Mouse (Mus musculus) megakaryocyte progenitor cell, adult 5-6 weeks (primary cell): ENCODE results near the gene Itga7. TPM values are rescaled to one million over a fixed set of nuclear protein-coding genes. Genes with fewer than 3 reads are reported as not detected.
"Not testable (repeated sequence)": the region's sequence is repeated elsewhere in the genome, so short reads cannot be mapped to it uniquely, and the experiment has no call there.

ENCODE experiments used
- ATAC-seq: replicated peaks from 2 replicates; pipeline ENCODE4 v1.8.0; 2016; ENCODE audit warnings: mild to moderate bottlenecking, moderate TSS enrichment, inconsistent platforms; ENCODE audit not compliant: poor library complexity
- total RNA-seq, 2 experiments: library from RNA; stranded (forward) in 1 of 2; stranded (reverse) in 1 of 2; fragments of 157-497, 149-512 nt in 1 of 2; fragments of 200-1000 nt in 1 of 2; gene quantifications; 2 replicates each; pipeline versions ENCODE4 v1.2.3 to v1.2.4; 2015 to 2017

Itga7 gene
- total RNA-seq, 2 experiments from 2014 or later, result 0.15 TPM; not detected in 1

GRCm38 (mm10) chr10:128977522-128978114, 44.0 kb downstream of the Itga7 start:
- ATAC-seq, result peak; percentile 98

GRCm38 (mm10) chr10:128980644-128981365, 47.2 kb downstream of the Itga7 start:
- no peak; the same call in 1 of the 2 replicates for ATAC-seq

- ATAC-seq, result not testable (repeated sequence)
These were observed 55.5 kb downstream of the Itga7 start, which contains the start of gene Olfr9 for GRCm38 (mm10) chr10:128989131-128989530. Gene Olfr9, plus strand, starts transcription at chr10:128989431.

- ATAC-seq, result peak; percentile 92
These were observed 56.7 kb downstream of the Itga7 start for GRCm38 (mm10) chr10:128990129-128990850.

- ATAC-seq, result peak; percentile 56
These were observed 57.4 kb downstream of the Itga7 start for GRCm38 (mm10) chr10:128990994-128991393.

- ATAC-seq, result no peak
These were observed 62.2 kb downstream of the Itga7 start for GRCm38 (mm10) chr10:128995796-128996195.

GRCm38 (mm10) chr10:128996523-128997040, 63.0 kb downstream of the Itga7 start:
- ATAC-seq, result no peak

GRCm38 (mm10) chr10:129004032-129004920, 70.7 kb downstream of the Itga7 start:
- ATAC-seq, result no peak

Other genes with a start within 250 kb of the Itga7 start
- 33.1 and 40.2 TPM in 2 replicates for gene Rab5b, start 237.6 kb upstream of the Itga7 start, total RNA-seq (2015)
- gene Rab5b, start 237.6 kb upstream of the Itga7 start, total RNA-seq (2017), result 47.9 and 50.6 TPM in 2 replicates
- gene Pmel, start 229.6 kb upstream of the Itga7 start, total RNA-seq (2015), result 0.12 and 0.68 TPM in 2 replicates
- 0.96 TPM in 1 of 2 replicates, not detected in the other for gene Pmel, start 229.6 kb upstream of the Itga7 start, total RNA-seq (2017)
- 83.1 and 98.3 TPM in 2 replicates for gene Cdk2, start 228.8 kb upstream of the Itga7 start, total RNA-seq (2015)
- 65.8 and 68.0 TPM in 2 replicates for gene Cdk2, start 228.8 kb upstream of the Itga7 start, total RNA-seq (2017)
- gene Dgka, start 189.0 kb upstream of the Itga7 start, total RNA-seq (2015), result 9.6 and 13.0 TPM in 2 replicates
- gene Dgka, start 189.0 kb upstream of the Itga7 start, total RNA-seq (2017), result 9.1 and 10.7 TPM in 2 replicates
- 36.6 and 37.7 TPM in 2 replicates for gene Pym1, start 185.9 kb upstream of the Itga7 start, total RNA-seq (2015)
- gene Pym1, start 185.9 kb upstream of the Itga7 start, total RNA-seq (2017), result 38.9 and 53.4 TPM in 2 replicates
- gene Mmp19, start 142.9 kb upstream of the Itga7 start, total RNA-seq (2015), result 4.8 and 5.3 TPM in 2 replicates
- 12.8 and 15.5 TPM in 2 replicates for gene Mmp19, start 142.9 kb upstream of the Itga7 start, total RNA-seq (2017)
- gene Dnajc14, start 129.8 kb upstream of the Itga7 start, total RNA-seq (2015), result 14.9 and 19.2 TPM in 2 replicates
- 33.4 and 36.4 TPM in 2 replicates for gene Dnajc14, start 129.8 kb upstream of the Itga7 start, total RNA-seq (2017)
- 5.5 and 7.2 TPM in 2 replicates for gene Tmem198b, start 129.4 kb upstream of the Itga7 start, total RNA-seq (2015)
- 2.8 and 6.0 TPM in 2 replicates for gene Tmem198b, start 129.4 kb upstream of the Itga7 start, total RNA-seq (2017)
- 245 and 268 TPM in 2 replicates for gene Sarnp, start 116.5 kb upstream of the Itga7 start, total RNA-seq (2015)
- gene Sarnp, start 116.5 kb upstream of the Itga7 start, total RNA-seq (2017), result 250 and 268 TPM in 2 replicates
- 58.1 and 62.7 TPM in 2 replicates for gene Ormdl2, start 112.2 kb upstream of the Itga7 start, total RNA-seq (2015)
- gene Ormdl2, start 112.2 kb upstream of the Itga7 start, total RNA-seq (2017), result 65.6 and 105 TPM in 2 replicates
- gene Gdf11, start 42.1 kb upstream of the Itga7 start, total RNA-seq (2015), result 0.07 TPM in 1 of 2 replicates, not detected in the other
- 0.34 TPM in 1 of 2 replicates, not detected in the other for gene Gdf11, start 42.1 kb upstream of the Itga7 start, total RNA-seq (2017)
- 210 and 275 TPM in 2 replicates for gene Cd63, start 32.8 kb upstream of the Itga7 start, total RNA-seq (2015)
- gene Cd63, start 32.8 kb upstream of the Itga7 start, total RNA-seq (2017), result 143 and 180 TPM in 2 replicates
- gene Rdh5, start 10.9 kb upstream of the Itga7 start, total RNA-seq (2015), result 0.90 and 15.7 TPM in 2 replicates
- gene Rdh5, start 10.9 kb upstream of the Itga7 start, total RNA-seq (2017), result 0.79 and 2.9 TPM in 2 replicates
- 103 and 133 TPM in 2 replicates for gene Bloc1s1, start 9.8 kb upstream of the Itga7 start, total RNA-seq (2015)
- gene Bloc1s1, start 9.8 kb upstream of the Itga7 start, total RNA-seq (2017), result 65.7 and 106 TPM in 2 replicates
- gene Mettl7b, start 27.2 kb downstream of the Itga7 start, total RNA-seq (2015), result not detected in 2 replicates
- gene Mettl7b, start 27.2 kb downstream of the Itga7 start, total RNA-seq (2017), result not detected in 2 replicates
- not detected in 2 replicates for gene Olfr9, start 55.6 kb downstream of the Itga7 start, total RNA-seq (2015)
- gene Olfr9, start 55.6 kb downstream of the Itga7 start, total RNA-seq (2017), result not detected in 2 replicates
- gene Olfr763, start 77.0 kb downstream of the Itga7 start, total RNA-seq (2015), result not detected in 2 replicates
- gene Olfr763, start 77.0 kb downstream of the Itga7 start, total RNA-seq (2017), result not detected in 2 replicates
- not detected in 2 replicates for gene Olfr764-ps1, start 106.1 kb downstream of the Itga7 start, total RNA-seq (2015)
- not detected in 2 replicates for gene Olfr764-ps1, start 106.1 kb downstream of the Itga7 start, total RNA-seq (2017)
- gene Olfr765, start 116.2 kb downstream of the Itga7 start, total RNA-seq (2015), result not detected in 2 replicates
- not detected in 2 replicates for gene Olfr765, start 116.2 kb downstream of the Itga7 start, total RNA-seq (2017)
- gene Olfr766-ps1, start 135.2 kb downstream of the Itga7 start, total RNA-seq (2015), result not detected in 2 replicates
- gene Olfr766-ps1, start 135.2 kb downstream of the Itga7 start, total RNA-seq (2017), result not detected in 2 replicates
- not detected in 2 replicates for gene Olfr767, start 149.1 kb downstream of the Itga7 start, total RNA-seq (2015)
- gene Olfr767, start 149.1 kb downstream of the Itga7 start, total RNA-seq (2017), result not detected in 2 replicates
- gene Olfr768, start 165.6 kb downstream of the Itga7 start, total RNA-seq (2015), result not detected in 2 replicates
- not detected in 2 replicates for gene Olfr768, start 165.6 kb downstream of the Itga7 start, total RNA-seq (2017)
- gene Olfr769, start 184.0 kb downstream of the Itga7 start, total RNA-seq (2015), result not detected in 2 replicates
- gene Olfr769, start 184.0 kb downstream of the Itga7 start, total RNA-seq (2017), result not detected in 2 replicates
- gene Olfr770, start 205.2 kb downstream of the Itga7 start, total RNA-seq (2015), result not detected in 2 replicates
- gene Olfr770, start 205.2 kb downstream of the Itga7 start, total RNA-seq (2017), result not detected in 2 replicates
- not detected in 2 replicates for gene Olfr771, start 230.9 kb downstream of the Itga7 start, total RNA-seq (2015)
- gene Olfr771, start 230.9 kb downstream of the Itga7 start, total RNA-seq (2017), result not detected in 2 replicates
- not detected in 2 replicates for gene Olfr772, start 244.1 kb downstream of the Itga7 start, total RNA-seq (2015)
- gene Olfr772, start 244.1 kb downstream of the Itga7 start, total RNA-seq (2017), result not detected in 2 replicates